ENCODE assay signal across 17 mouse cellular contexts in the genomic region with DNA sequence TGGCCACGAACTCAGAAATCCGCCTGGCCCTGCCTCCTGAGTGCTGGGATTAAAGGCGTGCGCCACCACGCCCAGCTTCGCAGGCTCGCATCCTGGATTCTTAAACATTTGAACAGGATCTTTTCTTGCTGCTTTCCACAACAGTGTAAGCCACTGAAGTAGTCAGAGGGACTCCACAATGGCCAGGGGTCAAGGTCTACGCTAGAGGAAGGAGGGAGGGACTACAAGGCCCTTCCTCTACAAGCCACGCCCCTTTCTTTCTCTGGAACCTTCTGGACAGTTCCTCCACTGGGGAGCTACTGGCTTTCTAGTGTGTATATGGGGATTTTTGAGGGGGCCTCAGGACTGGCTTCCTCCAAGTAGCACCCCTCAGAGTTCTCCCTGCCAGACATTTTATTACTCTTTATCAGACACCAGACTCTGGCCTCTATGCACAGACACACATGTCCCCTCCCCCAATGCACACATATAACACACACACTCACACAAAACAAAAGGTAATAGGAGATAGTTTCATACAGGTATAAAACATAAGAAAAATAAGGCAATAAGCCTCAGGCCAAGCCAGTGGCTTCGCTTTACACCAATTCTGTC. TPM values are rescaled to one million over a fixed set of nuclear protein-coding genes. Genes with fewer than 3 reads are reported as not detected.
DNase-seq lines count a peak whose midpoint lies in the region; ATAC-seq lines count a peak whose summit lies in the region.
"Had no signal": no experiment of that assay in that cellular context is flagged by ENCODE, and none has a peak within 500 bp of the region (broad histone marks: within the 10 kb centered on the region; RNA-seq: fewer than 3 reads in every experiment).

No protein-coding gene starts in this region.

- H3K4me3 ChIP-seq in heart, embryonic 15.5 days = no peak overlapping the region
- no peak overlapping the region for H3K4me3 ChIP-seq in midbrain, embryonic 10.5 days
- H3K4me3 ChIP-seq in midbrain, embryonic 16.5 days (ENCODE audit: low read depth, low read length) = no peak overlapping the region
- no peak overlapping the region for H3K4me3 ChIP-seq in intestine, embryonic 15.5 days (replicated peaks)
- H3K4me3 ChIP-seq: liver, embryonic 12.5 days; myocyte had no signal

- H3K27me3 ChIP-seq in heart, embryonic 15.5 days = no peaks in the 10 kb centered on the region
- H3K27me3 ChIP-seq in midbrain, embryonic 10.5 days (ENCODE audit: low read depth, poor library complexity, severe bottlenecking) = no peaks in the 10 kb centered on the region
- H3K27me3 ChIP-seq in midbrain, embryonic 16.5 days (ENCODE audit: control insufficient read depth, insufficient read depth, low read depth, low read length) = no peaks in the 10 kb centered on the region
- no peaks in the 10 kb centered on the region for H3K27me3 ChIP-seq in intestine, embryonic 15.5 days (replicated peaks)

- no peak for ATAC-seq in heart, embryonic 15.5 days (replicated peaks; ENCODE audit: insufficient number of reproducible peaks, insufficient read depth, low FRiP score, low read depth)
- no peak for ATAC-seq in midbrain, embryonic 16.5 days
- ATAC-seq in intestine, embryonic 15.5 days = peak; percentile 81
- ATAC-seq: forebrain, embryonic 14.5 days; liver, embryonic 12.5 days had no signal

- no peak overlapping the region for H3K4me2 ChIP-seq in heart, embryonic 15.5 days
- no peak overlapping the region for H3K4me2 ChIP-seq in midbrain, embryonic 16.5 days (ENCODE audit: low read length)
- H3K4me2 ChIP-seq in intestine, embryonic 15.5 days (replicated peaks) = no peak overlapping the region
- H3K4me2 ChIP-seq: liver, embryonic 12.5 days had no signal

- no peak overlapping the region for H3K9ac ChIP-seq in heart, embryonic 15.5 days
- H3K9ac ChIP-seq in midbrain, embryonic 16.5 days (ENCODE audit: low read depth, low read length) = no peak overlapping the region
- no peak overlapping the region for H3K9ac ChIP-seq in intestine, embryonic 15.5 days
- H3K9ac ChIP-seq: liver, embryonic 12.5 days had no signal

- 89% methylated on average over 10 of the region's 10 CpGs for WGBS in heart, embryonic 15.5 days
- WGBS in midbrain, embryonic 10.5 days = 94% methylated on average over 10 of the region's 10 CpGs
- 91% methylated on average over 10 of the region's 10 CpGs for WGBS in midbrain, embryonic 16.5 days
- 81% methylated on average over 10 of the region's 10 CpGs for WGBS in intestine, embryonic 15.5 days

- DNase-seq in heart, postnatal 4 days = no peak
- no peak for DNase-seq in midbrain, embryonic 10.5 days (ENCODE audit: low spot score)
- DNase-seq in adrenal gland, adult 2 months = no peak
- no peak for DNase-seq in ovary, postnatal 14 days (ENCODE audit: low spot score)
- no peak for DNase-seq in kidney, postnatal 36 days
- DNase-seq: cerebellum, postnatal 10 days; embryo, embryonic 11 days; layer of hippocampus, adult 9-11 months; right cerebral cortex, adult 18-20 months; spleen, adult 18-20 months had no signal

- H3K9me3 ChIP-seq in heart, embryonic 15.5 days (replicated peaks) = no peaks in the 10 kb centered on the region
- no peaks in the 10 kb centered on the region for H3K9me3 ChIP-seq in midbrain, embryonic 10.5 days (replicated peaks)
- no peaks in the 10 kb centered on the region for H3K9me3 ChIP-seq in midbrain, embryonic 16.5 days (replicated peaks; ENCODE audit: control insufficient read depth, low read length, poor library complexity, severe bottlenecking)
- no peaks in the 10 kb centered on the region for H3K9me3 ChIP-seq in intestine, embryonic 15.5 days
- H3K9me3 ChIP-seq: liver, embryonic 12.5 days had no signal

- H3K36me3 ChIP-seq in heart, embryonic 15.5 days = no peaks in the 10 kb centered on the region
- no peaks in the 10 kb centered on the region for H3K36me3 ChIP-seq in midbrain, embryonic 10.5 days
- no peaks in the 10 kb centered on the region for H3K36me3 ChIP-seq in midbrain, embryonic 16.5 days (ENCODE audit: control insufficient read depth, insufficient read depth, low read length)
- H3K36me3 ChIP-seq in intestine, embryonic 15.5 days = no peaks in the 10 kb centered on the region
- H3K36me3 ChIP-seq: liver, embryonic 12.5 days had no signal

- peaks cover 84% of the 10 kb centered on the region for H3K4me1 ChIP-seq in heart, embryonic 15.5 days (replicated peaks)
- H3K4me1 ChIP-seq in midbrain, embryonic 10.5 days = peaks cover 56% of the 10 kb centered on the region
- H3K4me1 ChIP-seq in midbrain, embryonic 16.5 days (ENCODE audit: control insufficient read depth, insufficient read depth, low read length) = peaks cover 35% of the 10 kb centered on the region
- peaks cover 18% of the 10 kb centered on the region for H3K4me1 ChIP-seq in intestine, embryonic 15.5 days (replicated peaks)

- peak overlapping the region; percentile 61 for H3K27ac ChIP-seq in heart, embryonic 15.5 days
- 0 out of 2 replicates have a peak overlapping the region, but pooled peaks have one; percentile 9 for H3K27ac ChIP-seq in midbrain, embryonic 10.5 days (replicated peaks)
- no peak overlapping the region for H3K27ac ChIP-seq in midbrain, embryonic 16.5 days (ENCODE audit: low read length)
- peak overlapping the region; percentile 45; the same call in 1 of the 2 replicates for H3K27ac ChIP-seq in intestine, embryonic 15.5 days
- H3K27ac ChIP-seq: kidney, postnatal 0 days; liver, embryonic 12.5 days had no signal

RNA-seq across cellular contexts. Expression of gene Rtn4rl1, which starts 53.7 kb away (rescaled TPM):
- 12.4 and 13.1 TPM in 2 replicates for polyA plus RNA-seq in heart, embryonic 15.5 days (2015; fragmentation: Nextera tagmentation; extraction: Ambion mirVana)
- total RNA-seq in heart, postnatal 4 days (2021) = 10 to 100 TPM; 20.3 to 23.2 TPM
- polyA plus RNA-seq in midbrain, embryonic 10.5 days (2016; fragmentation: Nextera tagmentation; extraction: Ambion mirVana) = 2.3 and 3.0 TPM in 2 replicates
- polyA plus RNA-seq in midbrain, embryonic 16.5 days (2015; fragmentation: Nextera tagmentation; extraction: Ambion mirVana) = 17.8 and 19.7 TPM in 2 replicates
- 1.7 and 1.8 TPM in 2 replicates for polyA plus RNA-seq in intestine, embryonic 15.5 days (2015; fragmentation: Nextera tagmentation; extraction: Ambion mirVana)
- 10 to 100 TPM; 29.2 to 58.9 TPM for total RNA-seq in adrenal gland, adult 2 months (2021)
- 48.1 and 62.9 TPM in 2 replicates for polyA plus RNA-seq in adrenal gland, adult 2 months (2012; rRNA removed)

RNA-seq across cellular contexts. Expression of gene Dph1, which starts 56.2 kb away (rescaled TPM):
- 17.2 and 20.5 TPM in 2 replicates for polyA plus RNA-seq in heart, embryonic 15.5 days (2015; fragmentation: Nextera tagmentation; extraction: Ambion mirVana)
- total RNA-seq in heart, postnatal 4 days (2021) = 10 to 100 TPM; 15.0 to 17.4 TPM
- 25.4 and 27.3 TPM in 2 replicates for polyA plus RNA-seq in midbrain, embryonic 10.5 days (2016; fragmentation: Nextera tagmentation; extraction: Ambion mirVana)
- polyA plus RNA-seq in midbrain, embryonic 16.5 days (2015; fragmentation: Nextera tagmentation; extraction: Ambion mirVana) = 12.5 and 14.0 TPM in 2 replicates
- 23.4 and 23.8 TPM in 2 replicates for polyA plus RNA-seq in intestine, embryonic 15.5 days (2015; fragmentation: Nextera tagmentation; extraction: Ambion mirVana)
- total RNA-seq in adrenal gland, adult 2 months (2021) = 10 to 100 TPM; 32.3 to 37.4 TPM
- polyA plus RNA-seq in adrenal gland, adult 2 months (2012; rRNA removed) = 72.0 and 87.5 TPM in 2 replicates
